ENCODE assay signal across 9 mouse cellular contexts in the genomic region with DNA sequence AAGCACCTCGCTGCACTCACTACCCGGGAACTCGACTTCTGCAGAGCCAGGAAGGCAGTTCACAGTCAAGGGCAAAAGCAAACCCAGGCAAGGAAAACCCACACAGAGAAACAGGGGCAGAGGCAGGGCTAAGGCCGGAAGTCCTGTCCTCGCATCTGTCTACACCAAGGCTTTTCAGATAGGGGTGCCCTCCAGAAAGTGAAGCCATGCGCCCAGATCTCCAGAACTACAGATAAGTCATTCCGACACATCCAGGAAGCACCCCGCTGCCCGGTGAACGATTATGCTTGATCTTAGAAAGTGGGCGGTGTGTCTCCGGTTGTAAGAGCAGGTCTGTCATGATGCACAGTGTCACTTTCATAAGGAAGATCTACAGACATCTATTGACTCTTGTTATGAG.
DNase-seq lines count a peak whose midpoint lies in the region; ATAC-seq and TF ChIP-seq lines count a peak whose summit lies in the region.
"Had no signal": no experiment of that assay in that cellular context is flagged by ENCODE, and none has a peak within 500 bp of the region (broad histone marks: within the 10 kb centered on the region; RNA-seq: fewer than 3 reads in every experiment).

No protein-coding gene starts in this region.

- ATAC-seq in megakaryocyte progenitor cell, adult 5-6 weeks (replicated peaks; ENCODE audit: poor library complexity), result peak; percentile 28
- ATAC-seq in liver, postnatal 0 days, result no peak

- peak overlapping the region; percentile 17 to 27; a peak in 1 of 4 replicates for H3K4me3 ChIP-seq in ES-E14 (ENCODE audit: insufficient read depth in 1 of 2, low read depth in 1 of 2, low read length in 2 of 2, poor library complexity in 1 of 2, severe bottlenecking in 1 of 2)
- no peak overlapping the region for H3K4me3 ChIP-seq in liver, postnatal 0 days (ENCODE audit: low read depth, low read length)

- H3K27me3 ChIP-seq in liver, postnatal 0 days (ENCODE audit: insufficient read depth, low read length), result no peaks in the 10 kb centered on the region

- TF ChIP-seq CTCF in liver, postnatal 0 days (IDR thresholded peaks at IDR 0.05; ENCODE audit: low read depth), result no peak

- H3K36me3 ChIP-seq in ES-E14 (ENCODE audit: control insufficient read depth, insufficient read depth, low read length, poor library complexity, severe bottlenecking), result no peaks in the 10 kb centered on the region
- no peaks in the 10 kb centered on the region for H3K36me3 ChIP-seq in liver, postnatal 0 days (replicated peaks; ENCODE audit: insufficient read depth, low read length)

- peaks cover 7% of the 10 kb centered on the region in 2 experiments; a peak in 3 of 4 replicates for H3K4me1 ChIP-seq in ES-E14 (ENCODE audit: control insufficient read depth in 2 of 2, insufficient read depth in 2 of 2, low read length in 2 of 2, poor library complexity in 1 of 2)
- peaks cover 5% of the 10 kb centered on the region; the same call in 1 of the 2 replicates for H3K4me1 ChIP-seq in liver, postnatal 0 days (ENCODE audit: insufficient read depth)

- H3K4me2 ChIP-seq in liver, postnatal 0 days (ENCODE audit: low read depth, low read length), result no peak overlapping the region

- no peaks in the 10 kb centered on the region for H3K9me3 ChIP-seq in ES-E14 (ENCODE audit: control insufficient read depth, insufficient read depth, low read depth, low read length)
- H3K9me3 ChIP-seq in liver, postnatal 0 days (ENCODE audit: low read length), result no peaks in the 10 kb centered on the region

- peak; percentile 38 to 39 for DNase-seq in left cerebral cortex, postnatal 36 days (ENCODE audit: low spot score in 2 of 2)
- DNase-seq in left cerebral cortex, adult 18-20 months (ENCODE audit: low spot score in 2 of 2), result no peak
- no peak for DNase-seq in ES-E14 (ENCODE audit: low read depth, low spot score)
- peak; percentile 27 for DNase-seq in adrenal gland, postnatal 25 days
- DNase-seq in urinary bladder, postnatal 4 days (ENCODE audit: low spot score in 2 of 2), result no peak
- no peak for DNase-seq in liver, postnatal 0 days
- DNase-seq in lung, postnatal 10 days, result no peak

- WGBS in liver, postnatal 0 days (ENCODE audit: insufficient replicate concordance), result 64% methylated on average over 12 of the region's 12 CpGs

- no peak for TF ChIP-seq EP300 in liver, postnatal 0 days (IDR thresholded peaks at IDR 0.05; ENCODE audit: low read depth)

- no peak overlapping the region for H3K27ac ChIP-seq in ES-E14 (ENCODE audit: insufficient read depth, low read depth, low read length, poor library complexity, severe bottlenecking)
- H3K27ac ChIP-seq in liver, postnatal 0 days (ENCODE audit: low read depth), result no peak overlapping the region
- H3K27ac ChIP-seq: kidney, postnatal 0 days had no signal

- intact Hi-C loops in left cerebral cortex, postnatal 36 days (cut with DNase I), result loop anchor here (5.0 kb wide), 1 partner anchor 46 kb away; no protein-coding TSS in a partner anchor

- H3K9ac ChIP-seq in ES-E14 (ENCODE audit: insufficient read depth, low read depth, low read length, poor library complexity, severe bottlenecking), result no peak overlapping the region
- no peak overlapping the region for H3K9ac ChIP-seq in liver, postnatal 0 days (replicated peaks)

- in situ Hi-C loops in ES-E14 (cut with MboI; ENCODE audit: low sequenced_read_pairs in 2 of 2, unreplicated experiment in 2 of 2), result no loop called here

TF ChIP-seq in ES-E14, 5 proteins besides CTCF, POLR2A, EP300 and RAD21:
- TF ChIP-seq MAFK (IDR thresholded peaks at IDR 0.05; ENCODE audit: insufficient read depth, low read depth, low read length) (no peak), CHD2 (IDR thresholded peaks at IDR 0.05; ENCODE audit: low read depth, low read length) (no peak), HCFC1 (IDR thresholded peaks at IDR 0.05; ENCODE audit: borderline replicate concordance, insufficient read depth, low read length) (no peak), ZNF384 (IDR thresholded peaks at IDR 0.05; ENCODE audit: low read depth, low read length) (no peak), ZC3H11A (IDR thresholded peaks at IDR 0.05; ENCODE audit: borderline replicate concordance, low read depth, low read length) (no peak)

Comparison
In these comparisons a context has a peak if more than half of its experiments do, and no peak if none do; other contexts are left out.
1. DNase-seq: peak in left cerebral cortex, postnatal 36 days (2 of 2) and adrenal gland, postnatal 25 days (single experiment); none in left cerebral cortex, adult 18-20 months (0 of 2), ES-E14 (single experiment), urinary bladder, postnatal 4 days (0 of 2), liver, postnatal 0 days (single experiment) and lung, postnatal 10 days (single experiment).